ENCODE assay signal across 45 mouse cellular contexts in the genomic region with DNA sequence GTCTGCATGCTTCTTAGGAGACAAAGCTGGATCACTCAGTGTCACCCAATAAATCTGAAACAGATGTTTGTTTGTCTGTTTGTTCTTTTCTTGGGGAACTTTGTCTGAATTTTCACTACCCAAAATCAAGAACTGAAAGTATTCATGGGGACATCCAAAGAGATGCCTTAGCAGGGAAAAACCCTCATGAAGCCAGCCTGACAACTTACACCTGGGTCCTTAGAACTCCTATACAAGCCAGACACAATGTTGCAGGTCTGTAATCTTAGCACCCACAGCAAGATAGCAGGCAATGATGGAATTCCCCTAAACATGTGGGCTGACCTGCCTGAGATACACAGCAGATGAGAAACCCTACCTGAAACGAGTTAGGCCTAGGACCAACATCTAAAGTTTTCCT. TPM values are rescaled to one million over a fixed set of nuclear protein-coding genes. Genes with fewer than 3 reads are reported as not detected.
"Had no signal": no experiment of that assay in that cellular context is flagged by ENCODE, and none has a peak within 500 bp of the region (broad histone marks: within the 10 kb centered on the region; RNA-seq: fewer than 3 reads in every experiment).

No protein-coding gene starts in this region.

- H3K9ac ChIP-seq: heart, embryonic 12.5 days; heart, embryonic 13.5 days; heart, embryonic 15.5 days; hindbrain, embryonic 12.5 days; hindbrain, embryonic 13.5 days; hindbrain, embryonic 14.5 days; hindbrain, embryonic 15.5 days; intestine, embryonic 15.5 days; kidney, embryonic 15.5 days had no signal

- H3K27me3 ChIP-seq: heart, embryonic 12.5 days; heart, embryonic 13.5 days; heart, embryonic 15.5 days; hindbrain, embryonic 12.5 days; hindbrain, embryonic 13.5 days; hindbrain, embryonic 15.5 days; intestine, embryonic 15.5 days; kidney, embryonic 15.5 days had no signal

- H3K4me3 ChIP-seq: heart, embryonic 12.5 days; heart, embryonic 13.5 days; heart, embryonic 15.5 days; hindbrain, embryonic 10.5 days; hindbrain, embryonic 12.5 days; hindbrain, embryonic 13.5 days; hindbrain, embryonic 15.5 days; intestine, embryonic 15.5 days; kidney, embryonic 15.5 days; layer of hippocampus, adult 2 months; left cerebral cortex, adult 2 months had no signal

- H3K27ac ChIP-seq: heart, embryonic 13.5 days; heart, embryonic 15.5 days; hindbrain, embryonic 10.5 days; hindbrain, embryonic 12.5 days; hindbrain, embryonic 13.5 days; hindbrain, embryonic 14.5 days; hindbrain, embryonic 15.5 days; hindbrain, postnatal 0 days; intestine, embryonic 15.5 days; kidney, embryonic 15.5 days; kidney, postnatal 0 days; layer of hippocampus, adult 2 months; left cerebral cortex, adult 2 months had no signal

- H3K36me3 ChIP-seq: heart, embryonic 12.5 days; heart, embryonic 13.5 days; heart, embryonic 15.5 days; hindbrain, embryonic 10.5 days; hindbrain, embryonic 12.5 days; hindbrain, embryonic 13.5 days; hindbrain, embryonic 15.5 days; intestine, embryonic 15.5 days; kidney, embryonic 15.5 days had no signal

- DNase-seq: heart, postnatal 10 days; heart, postnatal 14 days; heart, postnatal 36 days; heart, postnatal 4 days; kidney, adult 11 months; kidney, adult 18-20 months; kidney, adult 2 months; kidney, adult 8-10 months; kidney, adult 9 months; kidney, postnatal 10 days; kidney, postnatal 14 days; kidney, postnatal 25 days; kidney, postnatal 36 days; kidney, postnatal 4 days; layer of hippocampus, adult 9-11 months; layer of hippocampus, postnatal 36 days had no signal

- H3K9me3 ChIP-seq: heart, embryonic 12.5 days; heart, embryonic 13.5 days; heart, embryonic 15.5 days; hindbrain, embryonic 10.5 days; hindbrain, embryonic 12.5 days; hindbrain, embryonic 13.5 days; hindbrain, embryonic 15.5 days; intestine, embryonic 15.5 days; kidney, embryonic 15.5 days had no signal

- H3K4me2 ChIP-seq: heart, embryonic 11.5 days; heart, embryonic 12.5 days; heart, embryonic 13.5 days; heart, embryonic 15.5 days; hindbrain, embryonic 12.5 days; hindbrain, embryonic 13.5 days; hindbrain, embryonic 14.5 days; hindbrain, embryonic 15.5 days; intestine, embryonic 15.5 days; kidney, embryonic 15.5 days had no signal

- H3K4me1 ChIP-seq: heart, embryonic 15.5 days; intestine, embryonic 15.5 days had no signal

RNA-seq across cellular contexts. Expression of a gene that starts 22.9 kb away (rescaled TPM):
- total RNA-seq: heart, postnatal 10 days; heart, postnatal 14 days; heart, postnatal 4 days; hematopoietic stem cell, adult 5-6 weeks; hindbrain, postnatal 0 days; layer of hippocampus, adult 2 months; layer of hippocampus, adult 8-10 months; layer of hippocampus, postnatal 10 days; layer of hippocampus, postnatal 14 days; layer of hippocampus, postnatal 25 days; left cerebral cortex, adult 2 months had no signal
- polyA plus RNA-seq: heart, embryonic 12.5 days; heart, embryonic 14.5 days; heart, embryonic 15.5 days; heart, embryonic 16.5 days; heart, postnatal 0 days; hindbrain, embryonic 10.5 days; hindbrain, embryonic 11.5 days; hindbrain, embryonic 13.5 days; hindbrain, embryonic 14.5 days; hindbrain, embryonic 15.5 days; hindbrain, embryonic 16.5 days; inflammation-experienced regulatory T-cells, adult 6 months; intestine, embryonic 14.5 days; intestine, embryonic 15.5 days; intestine, postnatal 0 days; kidney, embryonic 14.5 days had no signal
